Mouse (Mus musculus): ENCODE data around the gene Pdgfra.

The Pdgfra gene

DNA sequence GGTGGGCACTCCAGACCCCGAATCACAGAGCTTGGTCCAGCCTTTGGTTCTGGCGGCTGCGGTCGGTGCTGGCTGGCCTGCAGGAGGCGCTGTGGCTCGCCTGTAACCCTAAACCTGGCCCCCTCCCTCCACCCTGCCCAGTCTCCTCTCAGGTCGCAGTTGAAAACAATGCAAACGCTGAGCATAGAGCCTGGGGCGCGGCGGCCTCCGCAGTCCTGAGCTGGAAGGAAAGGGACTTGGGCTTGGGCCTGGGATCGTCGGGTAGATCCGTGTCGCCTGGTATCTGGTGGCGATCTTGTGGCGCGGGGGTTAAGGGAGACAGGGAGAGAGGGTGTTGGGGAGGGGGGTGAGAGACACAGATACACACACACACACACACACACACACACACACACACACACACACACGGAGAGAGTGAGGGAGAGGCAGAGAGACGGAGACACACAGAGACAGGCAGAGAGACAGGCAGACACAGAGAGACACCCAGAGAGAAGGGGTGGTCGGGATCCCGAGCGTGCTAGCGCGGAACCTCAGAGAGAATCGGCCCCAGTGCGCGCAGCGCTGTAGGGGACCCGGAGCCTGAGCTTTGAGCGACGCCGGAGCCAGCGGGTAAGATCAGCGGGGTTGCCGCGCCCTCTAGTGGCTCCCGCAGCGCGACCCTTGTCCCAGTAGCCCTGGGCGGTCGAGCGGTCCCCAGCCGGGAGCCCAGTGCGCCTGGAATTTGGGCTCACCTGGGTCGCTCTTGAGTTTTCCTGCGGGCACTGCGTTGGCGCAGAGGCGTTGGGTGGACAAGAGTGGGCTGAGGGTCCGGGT, 3.9 kb downstream of the Pdgfra start:
- peak; percentile 53 to 56 for DNase-seq

DNA sequence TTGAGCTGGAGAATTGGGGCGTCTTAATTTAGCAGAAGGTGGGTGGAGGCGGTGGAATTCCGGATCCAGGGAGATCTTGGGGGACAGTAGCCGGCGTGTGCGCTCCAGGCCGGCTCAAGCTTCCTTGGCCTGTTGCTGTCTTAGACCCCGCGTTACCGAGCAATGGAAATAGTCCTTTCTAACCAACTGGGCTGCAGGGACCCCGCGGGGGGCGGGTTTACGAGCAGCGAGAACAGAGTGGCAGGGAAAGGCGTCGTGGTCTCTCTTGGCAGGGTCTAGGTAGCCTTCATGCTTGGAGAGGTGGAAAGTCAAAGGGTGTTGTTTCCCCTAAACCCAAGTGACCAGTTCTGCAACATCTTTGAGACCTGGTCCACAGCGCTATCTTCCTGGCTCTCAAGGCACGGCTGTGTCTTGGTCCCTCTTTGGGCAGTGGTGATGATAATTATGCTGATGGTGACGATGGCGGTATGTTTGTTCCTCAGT, 4.5 kb downstream of the Pdgfra start:
- peak; percentile 23 to 25 for DNase-seq

DNA sequence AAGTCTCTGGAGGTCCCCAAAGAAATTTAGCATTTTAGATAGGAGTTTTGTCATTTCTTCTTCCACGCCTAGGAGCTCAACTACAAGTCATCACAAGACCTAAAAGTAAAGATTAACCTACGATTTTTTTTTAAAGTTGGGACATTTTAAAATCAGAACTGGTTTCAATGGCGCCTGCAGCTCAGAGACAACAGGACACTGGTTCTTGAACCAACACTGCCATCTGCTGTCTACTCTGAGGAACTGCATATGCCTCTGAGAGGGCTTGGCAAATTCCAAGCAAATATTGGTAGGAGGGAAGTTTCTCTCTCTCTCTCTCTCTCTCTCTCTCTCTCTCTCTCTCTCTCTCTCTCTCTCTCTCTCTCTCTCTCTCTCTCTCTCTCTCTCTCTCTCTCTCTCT, 4.9 kb downstream of the Pdgfra start:
- DNase-seq = peak; percentile 69 to 73

DNA sequence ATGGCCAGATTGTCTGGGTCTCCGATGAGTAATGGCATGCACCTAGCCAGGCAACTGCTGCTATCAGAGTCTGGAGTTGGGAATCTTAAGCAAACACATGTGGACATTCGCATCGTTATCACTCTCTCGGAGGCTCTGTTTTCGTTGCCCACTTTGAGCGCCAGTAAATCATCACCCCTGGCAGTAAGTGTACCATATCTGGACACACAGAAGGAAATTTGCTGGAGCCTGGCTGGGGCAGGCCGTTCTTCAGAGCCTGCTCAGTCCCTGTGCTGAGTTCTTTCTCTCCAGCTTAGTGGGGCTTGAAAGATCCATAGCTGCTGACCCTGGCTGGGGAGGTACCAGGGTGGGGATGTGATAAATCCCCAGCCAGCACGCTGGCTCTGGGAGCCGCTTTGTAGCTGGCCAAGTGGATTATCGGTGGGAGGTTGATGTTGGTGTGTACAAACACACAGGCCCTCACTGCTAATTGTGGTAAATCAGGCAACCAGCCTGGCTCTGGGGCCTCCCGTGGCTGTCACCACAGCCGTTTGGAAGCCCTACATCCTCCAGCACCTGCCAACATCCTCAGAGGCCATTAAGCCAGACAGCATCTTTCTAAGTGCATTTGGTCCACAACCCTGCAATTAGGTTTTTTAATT, 8.6 kb downstream of the Pdgfra start:
- DNase-seq = no peak

DNA sequence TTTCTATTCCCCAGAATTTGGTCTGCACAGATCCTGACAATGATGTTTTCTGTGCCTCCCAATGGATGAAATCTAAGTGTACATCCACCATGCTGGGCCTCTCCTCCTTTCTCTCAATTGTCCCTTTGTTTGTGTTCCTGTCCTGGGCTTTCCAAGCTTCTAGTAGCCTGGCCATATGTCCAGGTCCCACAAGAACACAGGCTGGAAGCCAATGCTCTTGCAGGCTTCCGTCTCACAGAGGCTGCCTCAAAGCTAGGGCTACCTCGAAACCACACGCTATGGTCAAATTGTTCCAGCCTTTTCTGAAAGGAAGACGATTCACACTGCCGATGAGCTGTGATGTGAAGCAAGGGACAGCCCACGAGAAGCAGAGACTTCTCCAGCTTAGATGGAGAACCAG, 9.5 kb downstream of the Pdgfra start:
- DNase-seq = no peak

DNA sequence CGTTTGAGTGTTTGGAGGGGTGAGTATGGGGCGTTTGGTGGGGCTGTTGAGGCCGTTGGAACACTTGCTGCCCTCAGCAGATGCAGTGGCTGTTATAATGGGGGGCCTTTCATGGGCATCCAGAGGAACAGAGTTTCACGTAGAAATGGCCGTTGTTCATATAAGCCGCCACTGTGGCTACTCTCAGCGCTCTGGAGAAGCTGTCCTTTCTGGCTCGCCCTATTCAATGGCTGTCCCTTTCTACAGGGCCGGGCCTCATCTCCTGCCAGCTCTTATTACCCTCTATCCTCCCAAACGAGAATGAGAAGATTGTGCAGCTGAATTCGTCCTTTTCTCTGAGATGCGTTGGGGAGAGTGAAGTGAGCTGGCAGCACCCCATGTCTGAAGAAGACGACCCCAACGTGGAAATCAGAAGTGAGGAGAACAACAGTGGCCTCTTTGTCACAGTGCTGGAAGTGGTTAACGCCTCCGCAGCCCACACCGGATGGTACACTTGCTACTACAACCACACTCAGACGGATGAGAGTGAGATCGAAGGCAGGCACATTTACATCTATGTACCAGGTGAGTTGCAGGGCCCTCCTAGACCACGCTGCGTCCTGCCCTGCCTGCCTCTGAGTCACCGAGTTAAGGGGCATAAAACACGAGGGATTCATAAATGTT, 11.3 kb downstream of the Pdgfra start:
- DNase-seq = no peak

DNA sequence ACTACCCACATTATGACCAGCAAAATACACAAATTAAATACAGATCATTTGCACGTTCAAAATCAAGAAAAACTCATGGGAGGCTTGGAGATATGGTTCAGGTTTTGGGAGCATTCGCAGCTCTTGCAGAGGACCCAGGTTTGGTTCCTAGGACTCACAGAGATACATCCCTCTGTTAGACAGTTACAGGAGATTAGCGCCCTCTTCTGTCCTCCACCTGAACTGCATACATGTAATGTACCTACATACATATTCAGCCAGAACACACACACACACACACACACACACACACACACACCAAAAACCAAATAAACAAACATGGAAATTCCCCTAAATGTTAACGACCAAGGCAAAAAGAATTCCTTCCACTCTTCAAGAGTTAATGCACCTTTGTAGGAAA, 12.6 kb downstream of the Pdgfra start:
- no peak for DNase-seq

DNA sequence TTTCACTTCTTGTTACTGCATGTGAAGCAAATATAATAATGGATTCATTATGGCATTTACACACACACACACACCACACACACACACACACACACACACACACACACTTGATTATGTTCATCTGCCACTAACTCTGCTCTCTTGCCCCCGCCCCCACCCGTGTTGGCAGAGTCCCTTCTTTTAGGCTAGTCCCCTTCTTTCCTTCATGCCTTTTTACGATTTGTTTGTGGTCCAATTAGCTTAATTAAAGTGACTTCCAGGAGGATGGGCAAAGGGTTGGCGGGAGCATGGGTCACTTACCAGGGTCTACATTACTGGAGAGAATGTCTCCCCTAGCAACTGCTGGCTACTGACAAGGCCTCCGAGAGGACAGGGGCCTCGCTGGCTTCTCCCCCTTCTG, 17.7 kb downstream of the Pdgfra start:
- DNase-seq = no peak

DNA sequence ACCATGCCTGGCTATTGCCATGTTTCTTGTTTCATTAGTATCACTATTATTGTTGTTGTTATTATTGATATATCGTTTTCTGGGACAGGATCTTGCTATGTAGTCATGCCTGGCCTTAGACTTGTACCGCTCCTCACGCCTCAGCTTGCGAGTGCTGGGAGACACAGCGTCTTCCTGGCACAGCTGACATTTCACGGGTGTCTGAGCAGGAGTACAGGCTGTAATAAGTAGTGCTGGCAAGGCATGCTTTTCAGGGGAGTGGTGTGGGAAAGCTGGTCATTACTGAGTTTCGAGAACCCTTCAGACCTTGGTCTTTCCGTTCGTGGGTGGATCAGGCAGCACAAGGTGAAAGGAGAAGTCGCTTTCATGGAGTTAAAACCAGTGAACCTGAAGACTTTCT, 19.8 kb downstream of the Pdgfra start:
- no peak for DNase-seq

DNA sequence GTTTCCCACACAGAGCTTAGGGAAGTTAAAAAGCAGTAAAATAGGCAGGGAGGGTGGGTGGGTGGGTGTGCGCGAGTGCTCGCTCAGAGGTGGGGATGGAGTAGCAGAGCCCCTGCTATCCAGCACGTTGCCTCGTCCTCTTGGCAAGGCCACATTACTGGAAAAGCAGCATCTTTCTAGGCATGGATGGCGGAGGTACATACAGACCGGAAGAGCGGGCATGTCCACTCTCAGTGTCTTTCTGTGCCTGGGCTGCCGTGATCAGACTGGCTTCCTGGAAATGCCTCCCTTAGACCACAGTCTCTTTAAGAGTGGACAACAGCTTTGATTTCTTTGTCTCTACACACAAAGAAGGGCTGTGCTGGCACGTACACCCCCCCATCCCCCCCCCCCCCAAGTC, 27.2 kb downstream of the Pdgfra start:
- DNase-seq = no peak

DNA sequence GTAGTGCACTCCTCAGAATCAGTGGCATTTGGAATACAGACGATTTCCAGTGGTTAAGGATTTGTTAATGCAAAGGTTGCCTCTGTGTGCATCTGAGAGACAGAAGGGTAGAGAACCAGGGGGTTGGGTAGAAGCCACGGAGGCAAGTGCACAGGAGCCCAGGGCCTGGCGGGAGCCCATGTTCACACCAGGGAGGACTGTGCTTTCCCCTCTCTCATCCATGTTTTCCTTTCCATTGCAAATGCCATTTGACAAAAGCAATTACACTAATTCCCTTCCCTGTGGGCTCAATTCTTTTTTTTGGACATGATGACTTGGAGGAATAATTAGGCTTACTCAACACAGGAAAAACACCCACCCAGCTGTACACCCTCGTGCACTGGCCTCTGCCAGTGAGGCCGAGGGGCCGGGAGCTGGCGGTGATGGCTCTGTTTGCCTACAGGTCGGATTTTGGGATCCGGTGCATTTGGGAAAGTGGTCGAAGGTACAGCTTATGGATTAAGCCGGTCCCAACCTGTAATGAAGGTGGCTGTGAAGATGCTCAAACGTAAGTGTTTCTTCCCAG, 27.7 kb downstream of the Pdgfra start:
- DNase-seq = no peak

DNA sequence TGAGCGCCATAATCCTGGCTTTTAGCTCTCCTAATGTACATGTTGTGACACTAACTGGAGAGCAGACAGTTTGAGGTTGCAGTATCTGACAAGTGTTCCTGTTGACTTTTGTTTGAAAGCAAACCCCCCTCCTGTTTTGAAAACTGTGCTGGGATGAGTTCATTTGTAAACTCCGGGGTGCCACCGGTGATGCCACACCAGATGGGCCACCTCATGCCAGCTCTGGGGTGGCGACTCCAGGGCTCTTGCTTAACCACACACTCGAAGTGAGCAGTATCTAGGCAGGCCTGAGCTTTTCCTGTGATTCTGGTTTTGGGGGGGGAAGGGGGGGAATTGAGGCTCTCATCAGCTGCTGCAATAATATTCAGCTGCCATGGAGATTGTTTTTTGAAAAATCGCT, 31.6 kb downstream of the Pdgfra start:
- no peak for DNase-seq

DNA sequence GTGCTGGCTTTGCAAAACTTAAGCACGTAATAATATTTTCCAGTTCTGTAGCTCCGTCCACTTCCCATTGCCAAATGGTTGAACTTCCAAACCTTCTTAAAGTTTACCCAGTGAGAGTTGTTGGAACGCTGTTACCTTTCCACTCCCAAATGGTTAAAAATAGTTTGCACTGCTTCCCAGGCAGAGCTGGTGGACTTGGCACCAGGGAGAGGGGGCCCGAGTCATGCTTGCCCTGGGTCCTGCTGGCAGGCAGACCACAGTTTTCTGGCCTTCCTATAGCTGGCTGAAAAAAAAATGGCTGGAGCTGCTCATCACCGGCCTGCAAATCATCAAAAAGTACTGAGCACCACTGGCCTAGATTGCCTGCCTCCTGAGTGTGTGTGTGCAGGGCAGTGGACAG, 32.0 kb downstream of the Pdgfra start:
- DNase-seq = no peak

DNA sequence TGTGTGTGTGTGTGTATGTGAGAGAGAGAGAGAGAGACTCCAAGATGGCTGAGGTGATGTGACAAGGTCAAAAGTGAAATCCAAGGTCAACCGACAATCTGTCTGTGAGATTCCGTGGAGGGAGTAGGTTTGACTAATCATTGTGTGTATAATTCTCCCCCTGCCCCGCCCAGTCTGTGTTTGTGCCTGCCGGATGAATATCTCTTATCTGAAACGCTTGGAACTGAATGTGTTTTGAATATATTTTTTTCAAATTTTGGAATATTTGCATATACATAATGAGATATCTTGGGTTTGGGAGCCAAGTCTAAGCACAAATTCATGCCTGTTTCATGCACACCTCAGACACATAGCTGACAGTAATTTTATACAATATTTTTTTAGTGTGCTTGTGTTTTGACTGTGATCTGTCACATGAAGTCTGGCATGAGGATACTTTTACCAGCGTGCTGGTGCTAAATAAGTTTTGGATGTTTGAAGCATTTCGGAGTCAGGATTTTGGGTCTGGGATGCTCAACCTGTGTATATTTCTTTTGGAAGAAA, 32.7 kb downstream of the Pdgfra start:
- DNase-seq = no peak

DNA sequence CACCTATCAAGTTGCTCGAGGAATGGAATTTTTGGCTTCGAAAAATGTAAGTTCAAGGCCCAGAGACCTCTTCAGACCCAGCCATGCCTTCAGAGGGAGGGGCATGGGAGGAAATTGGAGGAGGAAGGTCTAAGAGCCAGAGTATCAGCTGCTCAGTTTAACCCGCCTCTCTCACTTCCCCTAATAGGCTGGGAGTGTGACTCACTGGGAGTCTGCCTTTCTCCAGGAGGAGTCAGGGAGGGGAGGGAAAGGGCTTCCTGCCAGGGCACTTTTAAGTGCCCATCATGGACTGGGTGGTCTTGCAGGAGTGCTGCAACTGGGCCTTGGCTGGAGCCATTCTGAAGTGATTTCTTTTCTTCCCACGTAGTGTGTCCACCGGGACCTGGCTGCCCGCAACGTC, 33.5 kb downstream of the Pdgfra start:
- DNase-seq = no peak

DNA sequence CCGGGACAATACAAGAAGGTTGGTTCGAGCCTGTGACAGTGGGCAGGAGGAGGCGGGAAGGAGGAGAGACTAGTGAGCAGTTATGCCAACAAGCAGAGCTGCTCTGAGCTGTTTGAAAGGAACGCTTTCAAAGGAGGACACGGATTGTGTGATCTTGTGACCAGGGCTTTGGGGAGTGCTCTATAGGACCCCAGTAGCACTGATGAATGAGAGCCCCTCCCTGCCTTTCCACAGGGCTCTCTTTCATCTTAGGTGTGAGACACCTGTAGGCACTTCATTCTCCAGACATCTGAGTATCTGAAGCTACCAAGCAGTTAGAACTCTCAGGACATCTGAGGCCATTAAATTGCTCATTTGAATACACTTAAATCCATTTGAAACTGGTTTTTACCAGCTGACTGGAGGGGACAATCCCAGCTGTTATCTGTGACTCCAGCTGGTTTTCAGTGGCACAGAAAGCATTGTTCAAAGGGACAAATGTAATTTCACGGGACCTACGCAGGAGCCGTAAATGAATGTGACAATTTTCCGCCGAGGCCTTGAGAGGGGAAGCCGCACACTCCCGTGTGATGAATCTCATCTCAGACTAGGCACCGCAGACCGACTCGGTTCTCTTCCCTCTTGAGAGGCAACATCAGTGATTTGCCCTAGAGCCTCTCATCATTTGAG, 37.4 kb downstream of the Pdgfra start:
- no peak for DNase-seq

DNA sequence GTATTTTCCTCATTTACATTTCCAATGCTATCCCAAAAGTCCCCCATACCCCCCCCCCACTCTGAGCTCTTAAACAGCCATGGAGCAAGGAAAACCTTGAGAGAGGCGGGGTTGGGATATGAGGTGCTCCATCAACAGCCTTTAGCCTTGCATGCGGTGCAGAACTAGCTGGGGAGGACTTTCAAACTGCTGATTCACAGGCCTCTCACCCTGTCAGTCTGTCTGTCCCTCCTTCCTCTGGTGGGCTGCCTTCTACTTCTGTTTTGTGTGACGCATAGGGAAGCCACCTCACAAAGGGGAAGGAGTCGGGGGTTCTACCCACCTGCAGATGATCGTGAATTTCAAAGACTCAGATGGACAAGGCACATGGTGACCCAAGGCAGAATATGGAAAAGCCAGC, 41.0 kb downstream of the Pdgfra start:
- DNase-seq = no peak

DNA sequence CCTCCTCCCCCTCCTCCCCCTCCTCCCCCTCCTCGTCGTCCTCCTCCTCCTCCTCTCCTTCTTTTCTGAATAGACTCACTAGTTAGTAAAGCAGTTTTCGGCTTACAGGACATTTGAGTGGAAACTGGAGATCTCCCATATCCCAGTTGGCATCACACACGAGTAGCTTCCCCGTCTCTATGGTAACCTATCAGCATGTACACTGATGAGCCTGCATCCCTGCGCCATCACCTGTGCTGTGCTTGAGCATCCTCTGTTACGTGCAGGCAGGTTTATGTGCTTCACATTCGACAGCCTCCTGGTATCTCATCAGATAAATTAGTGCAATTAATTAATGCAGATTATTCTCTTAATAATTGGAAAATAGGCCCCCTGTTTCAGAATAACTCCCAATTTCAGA, 46.3 kb downstream of the Pdgfra start:
- no peak for DNase-seq

DNA sequence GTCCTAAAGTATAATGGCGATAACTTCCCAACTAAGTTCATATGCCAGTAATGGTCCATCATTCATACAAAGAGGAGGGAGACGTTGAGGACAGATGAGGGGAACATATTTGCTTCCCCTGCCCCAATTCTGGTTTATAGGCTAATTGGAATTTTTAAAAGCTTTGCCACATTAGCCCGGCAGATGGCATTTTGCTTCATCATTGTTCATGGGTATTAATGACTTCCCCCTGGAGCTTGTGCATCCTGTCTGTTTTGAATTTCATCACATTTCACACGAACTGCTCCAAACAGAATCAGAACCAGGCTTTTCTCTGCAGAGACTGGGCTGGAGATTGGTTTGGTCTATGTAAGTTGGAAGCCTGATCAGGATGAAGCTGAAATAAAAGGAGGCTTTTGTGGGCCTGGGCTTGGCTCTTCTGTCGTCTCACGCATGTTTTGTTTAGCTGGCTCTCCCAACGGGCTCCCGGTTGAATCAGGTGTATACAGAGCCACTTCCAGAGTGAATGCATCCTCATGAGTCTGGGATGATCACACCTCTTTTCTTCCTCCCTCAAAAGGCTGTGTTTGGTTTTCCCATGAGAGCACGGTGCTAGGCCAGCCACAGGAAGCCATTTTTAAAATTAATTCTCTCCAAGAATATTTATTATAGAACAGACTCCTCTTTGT, 47.7 kb downstream of the Pdgfra start:
- DNase-seq = no peak

DNA sequence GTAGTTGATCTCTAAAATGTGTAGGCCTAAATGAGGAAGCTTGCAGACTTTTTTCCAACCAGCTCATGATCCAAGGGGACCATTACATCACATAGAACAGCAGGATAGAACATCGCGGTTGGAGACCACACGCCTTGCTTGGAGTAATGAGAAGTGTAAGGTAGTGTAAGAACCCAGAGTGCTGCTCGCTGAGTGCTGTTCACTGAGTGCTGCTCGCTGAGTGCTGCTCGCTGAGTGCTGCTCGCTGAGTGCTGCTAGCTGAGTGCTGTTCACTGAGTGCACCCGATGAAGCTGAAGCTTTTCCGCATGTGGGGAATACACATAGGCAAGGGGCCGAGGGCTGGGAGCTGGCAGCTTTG, 48.3 kb downstream of the Pdgfra start:
- no peak for DNase-seq

DNA sequence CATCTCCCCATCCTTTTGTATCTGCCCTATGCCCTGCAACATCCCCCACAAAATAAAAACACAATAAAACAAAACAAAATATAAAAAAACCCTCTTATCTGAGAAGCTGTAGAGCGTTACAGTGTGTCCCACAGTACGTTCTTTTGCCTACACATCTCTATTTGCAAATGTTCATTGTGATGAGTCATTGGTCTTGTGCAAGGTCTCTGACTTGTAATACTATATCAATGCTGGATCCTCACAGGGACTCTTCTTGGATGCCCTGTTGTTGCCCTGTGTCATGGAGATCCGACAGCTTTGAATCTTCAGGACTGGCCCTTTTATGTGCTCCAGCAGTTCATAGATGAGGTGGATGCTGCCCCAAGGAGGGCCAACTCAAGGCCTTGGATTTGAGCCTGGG, 55.8 kb downstream of the Pdgfra start:
- no peak for DNase-seq

DNA sequence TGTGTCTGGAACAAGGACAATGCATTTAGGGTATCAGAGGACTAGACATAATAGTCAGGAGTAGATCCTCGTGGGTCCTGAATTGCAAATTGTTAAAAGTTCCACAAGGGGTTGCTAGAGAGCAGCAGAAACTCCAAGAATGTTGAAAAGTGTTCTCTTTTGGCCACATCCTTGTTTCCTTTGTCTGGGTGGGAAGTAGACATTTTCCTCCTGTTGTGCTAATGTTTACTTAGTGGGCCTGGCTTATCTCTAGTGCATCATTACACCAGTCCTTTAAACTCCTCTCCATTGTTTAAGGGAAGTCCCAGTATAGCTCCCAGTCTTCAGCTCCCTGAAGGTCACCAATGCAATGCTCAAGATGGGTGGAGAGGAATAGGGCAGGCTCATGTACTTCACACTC, 57.9 kb downstream of the Pdgfra start:
- no peak for DNase-seq

Measured in B cell, adult 2 months (primary cell).